In the genomic region with DNA sequence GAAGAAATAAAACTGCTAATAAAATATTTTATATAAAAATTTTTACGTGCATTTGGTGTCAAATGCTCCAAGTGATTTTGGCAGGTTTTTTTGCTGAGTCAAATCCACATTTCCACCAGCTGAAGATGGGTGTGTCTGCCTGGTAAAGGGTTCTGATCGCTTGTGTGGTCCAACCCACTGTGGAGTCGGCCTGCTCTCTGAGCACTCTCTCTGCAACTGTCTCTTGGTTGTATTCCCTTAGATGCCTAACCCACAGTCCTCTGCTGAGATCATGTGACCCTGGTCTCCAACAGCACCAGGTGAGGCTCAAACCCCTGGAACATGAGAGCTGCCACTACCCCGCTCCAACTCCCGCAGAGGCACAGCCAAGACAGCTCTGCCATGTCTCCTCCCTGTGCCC, we compare ENCODE assay signal across 29 mouse cellular contexts. TPM values are rescaled to one million over a fixed set of nuclear protein-coding genes. Genes with fewer than 3 reads are reported as not detected.
DNase-seq lines count a peak whose midpoint lies in the region; ATAC-seq lines count a peak whose summit lies in the region.
"Had no signal": no experiment of that assay in that cellular context is flagged by ENCODE, and none has a peak within 500 bp of the region (broad histone marks: within the 10 kb centered on the region; RNA-seq: fewer than 3 reads in every experiment).

No protein-coding gene starts in this region.

- no peak for DNase-seq in midbrain, embryonic 10.5 days (ENCODE audit: low spot score)
- DNase-seq in midbrain, embryonic 14.5 days = no peak
- peak; percentile 53 for DNase-seq in ZHBTc4 (ENCODE audit: low read depth, low spot score)
- DNase-seq in limb, embryonic 10.5 days (ENCODE audit: low spot score) = no peak
- no peak for DNase-seq in adrenal gland, adult 18-20 months (ENCODE audit: low spot score in 2 of 2)
- no peak for DNase-seq in urinary bladder, postnatal 14 days (ENCODE audit: low spot score)
- DNase-seq: adrenal gland, adult 8-10 months; adrenal gland, postnatal 14 days; adrenal gland, postnatal 36 days; B cell, adult 2 months; cerebellum, adult 2 months; cerebellum, adult 9-10 months; cerebellum, postnatal 10 days; cerebellum, postnatal 25 days had no signal

- H3K9me3 ChIP-seq in midbrain, embryonic 10.5 days (replicated peaks) = no peaks in the 10 kb centered on the region
- H3K9me3 ChIP-seq in midbrain, embryonic 14.5 days (ENCODE audit: control insufficient read depth, low read length) = no peaks in the 10 kb centered on the region
- no peaks in the 10 kb centered on the region for H3K9me3 ChIP-seq in limb, embryonic 10.5 days (replicated peaks)
- H3K9me3 ChIP-seq: embryonic facial prominence, embryonic 13.5 days; embryonic facial prominence, embryonic 15.5 days; forebrain, embryonic 10.5 days; forebrain, embryonic 12.5 days had no signal

- H3K4me3 ChIP-seq in midbrain, embryonic 10.5 days = no peak overlapping the region
- no peak overlapping the region for H3K4me3 ChIP-seq in midbrain, embryonic 14.5 days (replicated peaks; ENCODE audit: low read depth, low read length)
- no peak overlapping the region for H3K4me3 ChIP-seq in limb, embryonic 10.5 days
- H3K4me3 ChIP-seq: embryonic facial prominence, embryonic 13.5 days; embryonic facial prominence, embryonic 15.5 days; erythroblast, embryonic 14.5 days; forebrain, embryonic 10.5 days; forebrain, embryonic 12.5 days had no signal

- no peaks in the 10 kb centered on the region for H3K27me3 ChIP-seq in midbrain, embryonic 10.5 days (ENCODE audit: low read depth, poor library complexity, severe bottlenecking)
- H3K27me3 ChIP-seq in midbrain, embryonic 14.5 days (ENCODE audit: control insufficient read depth, insufficient read depth, low read length) = no peaks in the 10 kb centered on the region
- H3K27me3 ChIP-seq in limb, embryonic 10.5 days (ENCODE audit: low read depth, poor library complexity, severe bottlenecking) = no peaks in the 10 kb centered on the region
- H3K27me3 ChIP-seq: embryonic facial prominence, embryonic 13.5 days; embryonic facial prominence, embryonic 15.5 days; forebrain, embryonic 12.5 days had no signal

- H3K9ac ChIP-seq in midbrain, embryonic 14.5 days (replicated peaks; ENCODE audit: low read length) = no peak overlapping the region
- H3K9ac ChIP-seq: embryonic facial prominence, embryonic 13.5 days; embryonic facial prominence, embryonic 15.5 days; forebrain, embryonic 12.5 days had no signal

- H3K27ac ChIP-seq in midbrain, embryonic 10.5 days (replicated peaks) = peak overlapping the region; percentile 17; the same call in 1 of the 2 replicates
- no peak overlapping the region for H3K27ac ChIP-seq in midbrain, embryonic 14.5 days (replicated peaks; ENCODE audit: low read depth, low read length)
- H3K27ac ChIP-seq in limb, embryonic 10.5 days = 0 out of 2 replicates have a peak overlapping the region, but pooled peaks have one; percentile 3
- H3K27ac ChIP-seq: embryonic facial prominence, embryonic 13.5 days; embryonic facial prominence, embryonic 15.5 days; forebrain, embryonic 10.5 days; forebrain, embryonic 12.5 days had no signal

- H3K4me2 ChIP-seq in midbrain, embryonic 14.5 days (ENCODE audit: low read length) = no peak overlapping the region
- H3K4me2 ChIP-seq: embryonic facial prominence, embryonic 13.5 days; embryonic facial prominence, embryonic 15.5 days; forebrain, embryonic 12.5 days had no signal

- no peaks in the 10 kb centered on the region for H3K36me3 ChIP-seq in midbrain, embryonic 10.5 days
- peaks cover 26% of the 10 kb centered on the region for H3K36me3 ChIP-seq in midbrain, embryonic 14.5 days (ENCODE audit: control insufficient read depth, insufficient read depth, low read length)
- no peaks in the 10 kb centered on the region for H3K36me3 ChIP-seq in limb, embryonic 10.5 days
- H3K36me3 ChIP-seq: embryonic facial prominence, embryonic 13.5 days; embryonic facial prominence, embryonic 15.5 days; forebrain, embryonic 10.5 days; G1E had no signal

- ATAC-seq in midbrain, embryonic 14.5 days (ENCODE audit: low FRiP score, low TSS enrichment) = no peak
- ATAC-seq in megakaryocyte, adult 5-6 weeks (ENCODE audit: poor library complexity, severe bottlenecking) = no peak
- ATAC-seq: CD4-positive, CD25-positive, alpha-beta regulatory T cell, adult 4 months; forebrain, embryonic 14.5 days; forebrain, embryonic 16.5 days; Patski had no signal

- WGBS in midbrain, embryonic 10.5 days = 87% methylated on average over 5 of the region's 5 CpGs
- 86% methylated on average over 5 of the region's 5 CpGs for WGBS in midbrain, embryonic 14.5 days
- 91% methylated on average over 5 of the region's 5 CpGs for WGBS in limb, embryonic 10.5 days

- peaks cover 45% of the 10 kb centered on the region for H3K4me1 ChIP-seq in midbrain, embryonic 10.5 days
- H3K4me1 ChIP-seq in midbrain, embryonic 14.5 days (ENCODE audit: control insufficient read depth, insufficient read depth, low read length) = no peaks in the 10 kb centered on the region
- peaks cover 16% of the 10 kb centered on the region for H3K4me1 ChIP-seq in limb, embryonic 10.5 days

RNA-seq across cellular contexts. Expression of a gene that starts 11.5 kb away (rescaled TPM):
- 1.2 TPM in 1 of 2 replicates, not detected in the other for polyA plus RNA-seq in midbrain, embryonic 10.5 days (2016; fragmentation: Nextera tagmentation; extraction: Ambion mirVana)
- 0.51 and 1.3 TPM in 2 replicates for polyA plus RNA-seq in midbrain, embryonic 14.5 days (2014; fragmentation: Nextera tagmentation; extraction: Ambion mirVana)
- not detected in 2 replicates for polyA plus RNA-seq in limb, embryonic 10.5 days (2016; fragmentation: Nextera tagmentation; extraction: Ambion mirVana)
- not detected for total RNA-seq in adrenal gland, adult 18-20 months (2021)
- not detected in 2 replicates for total RNA-seq in megakaryocyte, adult 5-6 weeks (2015)
- not detected in 2 replicates for total RNA-seq in megakaryocyte, adult 5-6 weeks (2017)
- total RNA-seq: adrenal gland, adult 8-10 months; adrenal gland, postnatal 36 days; CH12.LX; G1E had no signal
- polyA plus RNA-seq: CD4-positive, CD25-positive, alpha-beta regulatory T cell, adult 4 months; cortical plate, adult 2 months; embryonic facial prominence, embryonic 11.5 days; embryonic facial prominence, embryonic 13.5 days; embryonic facial prominence, embryonic 15.5 days; erythroblast, embryonic 14.5 days; forebrain, embryonic 16.5 days; G1E; Patski had no signal

RNA-seq across cellular contexts. Expression of a gene that starts 26.1 kb away (rescaled TPM):
- not detected in 2 replicates for polyA plus RNA-seq in midbrain, embryonic 10.5 days (2016; fragmentation: Nextera tagmentation; extraction: Ambion mirVana)
- not detected in 2 replicates for polyA plus RNA-seq in midbrain, embryonic 14.5 days (2014; fragmentation: Nextera tagmentation; extraction: Ambion mirVana)
- polyA plus RNA-seq in limb, embryonic 10.5 days (2016; fragmentation: Nextera tagmentation; extraction: Ambion mirVana) = not detected in 2 replicates
- not detected for total RNA-seq in adrenal gland, adult 18-20 months (2021)
- not detected in 2 replicates for total RNA-seq in megakaryocyte, adult 5-6 weeks (2015)
- total RNA-seq in megakaryocyte, adult 5-6 weeks (2017) = not detected in 2 replicates
- total RNA-seq: adrenal gland, adult 8-10 months; adrenal gland, postnatal 14 days; adrenal gland, postnatal 36 days; CH12.LX; G1E had no signal
- polyA plus RNA-seq: CD4-positive, CD25-positive, alpha-beta regulatory T cell, adult 4 months; cerebellum, adult 2 months; cortical plate, adult 2 months; embryonic facial prominence, embryonic 11.5 days; embryonic facial prominence, embryonic 13.5 days; erythroblast, embryonic 14.5 days; forebrain, embryonic 10.5 days; forebrain, embryonic 12.5 days; forebrain, embryonic 14.5 days; forebrain, embryonic 16.5 days; frontal cortex, adult 2 months; G1E; Patski had no signal

RNA-seq across cellular contexts. Expression of a gene that starts 47.1 kb away (rescaled TPM):
- polyA plus RNA-seq in midbrain, embryonic 10.5 days (2016; fragmentation: Nextera tagmentation; extraction: Ambion mirVana) = not detected in 2 replicates
- polyA plus RNA-seq in midbrain, embryonic 14.5 days (2014; fragmentation: Nextera tagmentation; extraction: Ambion mirVana) = not detected in 2 replicates
- polyA plus RNA-seq in limb, embryonic 10.5 days (2016; fragmentation: Nextera tagmentation; extraction: Ambion mirVana) = not detected in 2 replicates
- total RNA-seq in adrenal gland, adult 18-20 months (2021) = not detected
- not detected in 2 replicates for total RNA-seq in megakaryocyte, adult 5-6 weeks (2015)
- total RNA-seq in megakaryocyte, adult 5-6 weeks (2017) = not detected in 2 replicates
- total RNA-seq: adrenal gland, adult 8-10 months; adrenal gland, postnatal 14 days; adrenal gland, postnatal 36 days; G1E had no signal
- polyA plus RNA-seq: CD4-positive, CD25-positive, alpha-beta regulatory T cell, adult 4 months; cerebellum, adult 2 months; cortical plate, adult 2 months; embryonic facial prominence, embryonic 11.5 days; embryonic facial prominence, embryonic 13.5 days; embryonic facial prominence, embryonic 15.5 days; erythroblast, embryonic 14.5 days; forebrain, embryonic 10.5 days; forebrain, embryonic 12.5 days; forebrain, embryonic 14.5 days; forebrain, embryonic 16.5 days; frontal cortex, adult 2 months; G1E; Patski had no signal
